Mouse (Mus musculus) limb, embryonic 13.5 days (tissue): ENCODE data around the gene Plcg1. TPM values are rescaled to one million over a fixed set of nuclear protein-coding genes. Genes with fewer than 3 reads are reported as not detected.

Source experiments
- ATAC-seq: fragments of 200-750 bp; cut with Nextera tagmentation; 2 replicates; pipeline ENCODE4 v1.8.0; 2017; ENCODE audit warnings: low read depth, moderate number of reproducible peaks, moderate TSS enrichment; ENCODE audit not compliant: low FRiP score
- H3K27ac ChIP-seq: fragments of 300-500 bp; sonication (generic); 2 replicates; pipeline ENCODE4 v1.5.1; 2015; ENCODE audit warnings: inconsistent platforms, mild to moderate bottlenecking, moderate library complexity
- H3K27me3 ChIP-seq: fragments of 300-500 bp; sonication (generic); 2 replicates; pipeline ENCODE4 v1.6.1; 2015; ENCODE audit warnings: mild to moderate bottlenecking, inconsistent platforms
- H3K36me3 ChIP-seq: fragments of 300-500 bp; sonication (generic); 2 replicates; pipeline ENCODE4 v1.6.1; 2015; ENCODE audit warnings: inconsistent platforms, mild to moderate bottlenecking, moderate library complexity
- H3K4me1 ChIP-seq: fragments of 300-500 bp; sonication (generic); 2 replicates; pipeline ENCODE4 v1.6.1; 2015; ENCODE audit warnings: inconsistent platforms
- H3K4me2 ChIP-seq: fragments of 300-500 bp; sonication (generic); replicated peaks from 2 replicates; pipeline ENCODE4 v1.6.1; 2015; ENCODE audit warnings: inconsistent platforms, mild to moderate bottlenecking, moderate library complexity
- H3K4me3 ChIP-seq: fragments of 300-500 bp; sonication (generic); 2 replicates; pipeline ENCODE4 v1.5.1; 2015; ENCODE audit warnings: moderate library complexity, mild to moderate bottlenecking, inconsistent platforms
- H3K9ac ChIP-seq: fragments of 300-500 bp; sonication (generic); 2 replicates; pipeline ENCODE4 v1.6.1; 2015; ENCODE audit warnings: mild to moderate bottlenecking, inconsistent platforms
- H3K9me3 ChIP-seq: fragments of 300-500 bp; sonication (generic); 2 replicates; pipeline ENCODE4 v1.6.1; 2016; ENCODE audit warnings: inconsistent platforms
- WGBS: fragments of 180-500 bp; shearing (Covaris S2); methylation state at CpG from one replicate; pipeline ENCODE4 v1.1.7; 2015; 5-methylcytosine and 5-hydroxymethylcytosine counted together
- polyA plus RNA-seq: library from polyadenylated mRNA; unstranded; fragments of >200 nt; fragmentation: Nextera tagmentation; extraction: Ambion mirVana; gene quantifications from 2 replicates; pipeline ENCODE4 v1.2.1, GENCODE M21; 2015

The Plcg1 gene
- polyA plus RNA-seq, result 72.3 and 75.7 TPM in 2 replicates

DNA sequence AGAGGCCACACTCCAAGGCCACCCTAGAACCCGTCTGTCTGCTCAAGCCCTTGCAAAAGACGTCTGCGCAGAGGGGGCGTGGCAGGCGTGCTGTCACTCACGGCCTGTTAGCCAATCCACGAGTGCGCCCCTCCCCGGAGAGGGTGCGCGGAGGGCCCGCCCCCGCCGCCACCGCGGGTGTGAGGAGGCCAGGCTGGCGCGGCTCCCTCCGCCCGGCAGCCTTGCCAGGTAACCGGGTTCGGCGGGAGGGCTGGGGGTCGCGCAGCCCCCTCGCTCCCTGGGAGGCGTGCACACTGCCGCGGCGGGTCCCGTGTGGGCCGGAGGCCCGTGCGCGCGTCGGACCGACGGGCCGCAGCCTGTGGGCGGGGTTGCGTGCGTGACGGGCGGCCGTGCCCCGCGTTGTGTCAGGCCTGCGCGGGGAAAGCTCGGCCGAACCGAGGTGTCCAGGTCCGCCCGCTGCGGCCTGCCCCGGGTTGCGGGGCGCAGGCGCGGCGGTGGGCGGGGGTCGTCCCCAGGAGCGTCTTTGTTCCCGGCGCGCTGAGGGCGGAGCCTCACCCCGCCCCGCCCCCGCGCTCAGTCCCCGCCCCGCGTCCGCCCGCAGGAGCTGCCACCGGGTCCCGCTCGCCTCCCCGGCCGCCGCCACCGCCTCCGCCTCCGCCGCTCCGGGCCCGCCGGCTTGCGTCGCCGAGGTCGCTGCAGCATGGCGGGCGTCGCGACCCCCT lies at the start of gene Plcg1:
Gene Plcg1, plus strand, starts transcription at position 184 of the 722 bp plus-strand sequence.
- H3K4me1 ChIP-seq, result peaks cover 52% of the 10 kb centered on the region
- peaks cover 31% of the 10 kb centered on the region for H3K36me3 ChIP-seq
- peak within 1 kb of the TSS; percentile 99 for H3K9ac ChIP-seq
- under 1% methylated on average over 50 of the region's 99 CpGs for WGBS
- H3K4me3 ChIP-seq, result peak within 1 kb of the TSS; percentile 73
- peak within 1 kb of the TSS; percentile 76 for H3K4me2 ChIP-seq
- ATAC-seq, result peak; percentile 94
- H3K27ac ChIP-seq, result peak within 1 kb of the TSS; percentile 97
- H3K27me3 ChIP-seq, result no peaks in the 10 kb centered on the region
- no peaks in the 10 kb centered on the region for H3K9me3 ChIP-seq

DNA sequence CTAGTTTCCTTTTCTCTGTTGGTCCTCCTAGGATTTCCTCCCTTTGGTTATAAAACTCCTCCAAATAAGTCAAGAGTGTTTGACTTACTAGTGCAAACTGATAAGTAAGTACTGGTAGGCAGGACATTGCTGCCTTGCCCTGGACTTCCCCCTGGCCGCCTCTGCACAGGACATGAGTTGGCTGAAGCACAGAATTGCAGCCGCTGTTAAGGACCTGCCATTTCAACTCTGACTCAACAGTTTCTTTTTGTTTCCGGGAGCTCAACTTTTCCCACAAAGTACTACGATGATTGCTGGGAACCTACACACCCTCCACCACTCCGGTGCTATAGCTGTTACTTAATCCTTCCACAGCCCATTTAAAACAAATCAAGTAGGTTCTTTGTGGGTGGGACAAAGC lies 30.8 kb upstream of the Plcg1 start:
- Histone ChIP-seq H3K36me3 (peaks cover 68% of the 10 kb centered on the region), H3K9ac (no peak overlapping the region), H3K4me2 (no peak overlapping the region), H3K9me3 (no peaks in the 10 kb centered on the region), H3K27me3 (no peaks in the 10 kb centered on the region), H3K4me1 (no peaks in the 10 kb centered on the region), H3K4me3 (no peak overlapping the region), H3K27ac (no peak overlapping the region)
- ATAC-seq, result no peak
- WGBS, result 84% methylated on average over 5 of the region's 5 CpGs

- no peak overlapping the region for H3K4me2 ChIP-seq
- peaks cover 70% of the 10 kb centered on the region for H3K36me3 ChIP-seq
- no peak overlapping the region for H3K27ac ChIP-seq
- H3K9me3 ChIP-seq, result no peaks in the 10 kb centered on the region
- 94% methylated on average over 3 of the region's 3 CpGs for WGBS
- no peak overlapping the region for H3K4me3 ChIP-seq
- no peaks in the 10 kb centered on the region for H3K27me3 ChIP-seq
- ATAC-seq, result no peak
- no peak overlapping the region for H3K9ac ChIP-seq
- H3K4me1 ChIP-seq, result no peaks in the 10 kb centered on the region
Measured at GRCm38 (mm10) chr2:160701603-160702002, 29.5 kb upstream of the Plcg1 start.

DNA sequence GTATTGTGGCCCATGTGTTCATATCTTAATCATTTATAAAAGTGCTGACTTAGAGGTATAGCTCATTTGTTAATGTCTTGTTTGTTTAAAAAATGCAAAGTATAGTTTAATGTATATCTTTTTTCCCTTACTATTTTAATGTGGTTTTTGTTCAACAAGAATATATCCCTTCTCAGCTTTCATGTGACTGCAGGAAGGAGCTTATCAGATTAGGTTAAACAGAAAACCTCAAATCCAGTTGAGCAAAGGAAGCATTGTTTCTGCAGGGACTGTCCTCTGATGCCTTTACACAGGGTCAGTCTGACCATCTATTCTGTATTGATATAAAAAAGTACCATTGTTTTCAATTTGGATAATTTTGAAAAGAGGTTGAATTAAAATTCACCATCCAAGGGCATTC lies 28.3 kb upstream of the Plcg1 start:
- H3K4me3 ChIP-seq, result no peak overlapping the region
- H3K27ac ChIP-seq, result no peak overlapping the region
- no peak for ATAC-seq
- no peak overlapping the region for H3K4me2 ChIP-seq
- peaks cover 74% of the 10 kb centered on the region for H3K36me3 ChIP-seq
- no peaks in the 10 kb centered on the region for H3K27me3 ChIP-seq
- no peaks in the 10 kb centered on the region for H3K9me3 ChIP-seq
- H3K4me1 ChIP-seq, result no peaks in the 10 kb centered on the region
- H3K9ac ChIP-seq, result no peak overlapping the region

- Histone ChIP-seq H3K4me3 (no peak overlapping the region), H3K27ac (no peak overlapping the region), H3K4me2 (no peak overlapping the region), H3K9ac (no peak overlapping the region), H3K4me1 (no peaks in the 10 kb centered on the region), H3K27me3 (no peaks in the 10 kb centered on the region), H3K36me3 (peaks cover 76% of the 10 kb centered on the region), H3K9me3 (no peaks in the 10 kb centered on the region)
- 87% methylated on average over 3 of the region's 3 CpGs for whole genome bisulfite sequencing
- ATAC-seq, result no peak
Measured at GRCm38 (mm10) chr2:160707673-160708072, 23.4 kb upstream of the Plcg1 start.

DNA sequence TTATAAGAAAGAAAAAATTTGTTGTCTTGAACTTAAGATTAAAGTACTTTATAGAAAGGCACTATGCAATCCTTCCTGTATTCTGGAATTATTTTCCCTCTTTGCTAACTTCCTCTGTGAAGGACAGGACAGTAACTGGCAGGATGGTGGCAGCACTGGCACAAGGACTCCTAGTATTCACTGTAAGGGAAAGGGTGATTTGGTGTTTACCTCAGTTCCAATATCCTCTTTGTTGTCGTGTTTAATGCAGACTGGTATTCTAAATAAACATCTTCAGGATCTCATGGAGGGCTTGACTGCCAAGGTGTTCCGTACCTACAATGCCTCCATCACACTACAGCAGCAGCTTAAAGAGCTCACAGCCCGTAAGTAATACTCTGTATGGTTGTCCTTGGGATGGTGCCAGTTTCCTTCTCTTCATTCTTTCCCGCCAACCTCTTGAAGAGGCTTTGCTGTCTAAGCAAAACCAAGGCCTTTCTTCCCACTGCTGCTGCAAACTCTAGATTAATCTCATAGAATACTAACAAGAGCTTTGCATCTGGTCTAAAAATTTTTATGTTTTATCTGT lies 15.6 kb upstream of the Plcg1 start:
- H3K9ac ChIP-seq, result no peak overlapping the region
- no peaks in the 10 kb centered on the region for H3K4me1 ChIP-seq
- no peak overlapping the region for H3K27ac ChIP-seq
- H3K27me3 ChIP-seq, result no peaks in the 10 kb centered on the region
- WGBS, result 90% methylated on average over 4 of the region's 4 CpGs
- H3K9me3 ChIP-seq, result no peaks in the 10 kb centered on the region
- H3K4me3 ChIP-seq, result no peak overlapping the region
- no peak for ATAC-seq
- H3K4me2 ChIP-seq, result no peak overlapping the region
- peaks cover 90% of the 10 kb centered on the region for H3K36me3 ChIP-seq

GRCm38 (mm10) chr2:160717269-160717668 lies 13.8 kb upstream of the Plcg1 start:
- WGBS, result 77% methylated on average over 5 of the region's 5 CpGs
- no peaks in the 10 kb centered on the region for H3K4me1 ChIP-seq
- H3K9me3 ChIP-seq, result no peaks in the 10 kb centered on the region
- no peak overlapping the region for H3K4me3 ChIP-seq
- H3K27me3 ChIP-seq, result no peaks in the 10 kb centered on the region
- H3K4me2 ChIP-seq, result no peak overlapping the region
- H3K9ac ChIP-seq, result no peak overlapping the region
- ATAC-seq, result no peak
- no peak overlapping the region for H3K27ac ChIP-seq
- H3K36me3 ChIP-seq, result peaks cover 90% of the 10 kb centered on the region

- Histone ChIP-seq H3K27ac (no peak overlapping the region), H3K4me3 (no peak overlapping the region), H3K27me3 (no peaks in the 10 kb centered on the region), H3K9me3 (no peaks in the 10 kb centered on the region), H3K9ac (no peak overlapping the region), H3K4me1 (no peaks in the 10 kb centered on the region), H3K4me2 (no peak overlapping the region), H3K36me3 (peaks cover 90% of the 10 kb centered on the region)
- WGBS, result 86% methylated on average over 3 of the region's 3 CpGs
- ATAC-seq, result no peak
Measured at GRCm38 (mm10) chr2:160718811-160719210, 12.3 kb upstream of the Plcg1 start.

GRCm38 (mm10) chr2:160722714-160723113 lies 8.4 kb upstream of the Plcg1 start:
- 82% methylated on average over 4 of the region's 4 CpGs for WGBS
- no peak overlapping the region for H3K4me3 ChIP-seq
- no peak overlapping the region for H3K9ac ChIP-seq
- H3K27me3 ChIP-seq, result no peaks in the 10 kb centered on the region
- H3K27ac ChIP-seq, result no peak overlapping the region
- H3K4me2 ChIP-seq, result no peak overlapping the region
- no peak for ATAC-seq
- H3K9me3 ChIP-seq, result no peaks in the 10 kb centered on the region
- no peaks in the 10 kb centered on the region for H3K4me1 ChIP-seq
- H3K36me3 ChIP-seq, result peaks cover 77% of the 10 kb centered on the region

- 95% methylated on average over 4 of the region's 4 CpGs for WGBS
- no peak for ATAC-seq
- no peak overlapping the region for H3K4me3 ChIP-seq
- H3K27me3 ChIP-seq, result no peaks in the 10 kb centered on the region
- H3K36me3 ChIP-seq, result peaks cover 67% of the 10 kb centered on the region
- no peaks in the 10 kb centered on the region for H3K4me1 ChIP-seq
- H3K9me3 ChIP-seq, result no peaks in the 10 kb centered on the region
- H3K27ac ChIP-seq, result no peak overlapping the region
- no peak overlapping the region for H3K9ac ChIP-seq
- no peak overlapping the region for H3K4me2 ChIP-seq
Measured at GRCm38 (mm10) chr2:160723613-160724375, 7.3 kb upstream of the Plcg1 start.

DNA sequence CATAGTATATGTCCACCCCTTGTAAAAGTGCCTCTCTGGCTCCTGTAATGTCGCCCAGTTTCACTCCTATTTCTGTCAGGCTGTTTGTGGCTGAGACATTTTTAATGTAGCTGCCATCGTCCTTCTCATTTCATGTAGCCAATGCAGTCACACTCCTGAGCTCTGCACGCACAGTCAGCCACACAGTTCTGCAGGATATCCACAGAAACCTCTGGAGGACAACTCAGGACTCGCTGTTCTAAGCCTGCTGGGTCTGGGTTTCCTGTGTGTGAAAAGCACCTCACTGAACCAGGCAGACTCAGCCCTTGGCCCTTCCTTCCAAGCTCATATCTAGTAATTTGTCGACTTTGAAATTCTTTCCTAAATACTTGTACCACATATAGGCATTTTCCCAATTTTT lies 6.6 kb upstream of the Plcg1 start:
- H3K9me3 ChIP-seq, result no peaks in the 10 kb centered on the region
- peaks cover 61% of the 10 kb centered on the region for H3K36me3 ChIP-seq
- H3K9ac ChIP-seq, result no peak overlapping the region
- H3K27ac ChIP-seq, result no peak overlapping the region
- H3K4me1 ChIP-seq, result no peaks in the 10 kb centered on the region
- no peaks in the 10 kb centered on the region for H3K27me3 ChIP-seq
- H3K4me3 ChIP-seq, result no peak overlapping the region
- H3K4me2 ChIP-seq, result no peak overlapping the region
- ATAC-seq, result no peak; the same call in 1 of the 2 replicates
- WGBS, result 89% methylated on average over 5 of the region's 5 CpGs
